Mouse (Mus musculus) yolk sac, embryonic 10.5 days (tissue): ENCODE data around the gene Rhebl1.
"Not testable (repeated sequence)": the region's sequence is repeated elsewhere in the genome, so short reads cannot be mapped to it uniquely, and the experiment has no call there.

ENCODE experiments used
- DNase-seq: peaks from one replicate; pipeline ENCODE4 v3.0.0-alpha.2; 2017; ENCODE audit warnings: low spot score

Rhebl1 gene

DNA sequence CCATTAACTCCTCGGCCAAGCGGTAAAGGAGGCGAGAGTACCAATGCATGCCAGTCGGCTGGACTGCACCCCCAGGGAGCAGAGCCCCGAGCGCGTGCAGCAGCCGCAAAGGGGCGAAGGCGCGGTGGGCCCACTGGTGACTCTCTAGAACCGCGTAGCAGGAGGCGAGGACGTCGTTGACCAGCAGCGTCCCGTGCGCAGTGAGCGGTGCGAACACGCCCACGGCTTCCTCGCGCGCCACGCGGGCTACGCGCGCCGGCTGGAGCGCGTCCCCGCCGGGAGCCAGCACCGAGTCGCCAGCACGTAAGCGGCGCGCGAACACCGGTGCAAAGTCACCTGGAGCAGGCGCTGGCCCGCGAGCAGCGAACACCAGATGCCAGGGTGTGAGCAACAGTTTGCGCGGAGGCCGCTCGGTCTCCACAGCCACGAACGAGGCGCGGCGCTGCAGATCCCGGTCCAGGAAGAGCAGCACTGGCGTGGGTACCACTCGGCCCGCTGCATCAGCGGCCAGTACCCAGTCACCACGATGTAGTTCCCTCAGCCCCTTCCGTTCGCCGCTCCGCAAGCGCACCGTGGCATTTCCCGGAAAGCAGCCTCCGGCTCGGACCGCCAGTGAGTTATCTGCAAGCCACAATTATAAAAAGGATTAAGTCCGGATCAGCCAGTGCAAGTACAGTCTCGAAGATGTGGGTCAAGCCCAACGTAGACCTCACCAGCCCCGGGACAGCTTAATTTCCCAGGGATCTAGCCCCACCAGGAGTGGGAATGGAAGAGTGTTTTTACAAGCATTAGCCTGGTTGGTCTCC is at the start of gene Rhebl1:
Gene Rhebl1 (minus strand): TSS at position 601 of the 806 bp plus-strand sequence.
- peak; percentile 33 for DNase-seq

DNA sequence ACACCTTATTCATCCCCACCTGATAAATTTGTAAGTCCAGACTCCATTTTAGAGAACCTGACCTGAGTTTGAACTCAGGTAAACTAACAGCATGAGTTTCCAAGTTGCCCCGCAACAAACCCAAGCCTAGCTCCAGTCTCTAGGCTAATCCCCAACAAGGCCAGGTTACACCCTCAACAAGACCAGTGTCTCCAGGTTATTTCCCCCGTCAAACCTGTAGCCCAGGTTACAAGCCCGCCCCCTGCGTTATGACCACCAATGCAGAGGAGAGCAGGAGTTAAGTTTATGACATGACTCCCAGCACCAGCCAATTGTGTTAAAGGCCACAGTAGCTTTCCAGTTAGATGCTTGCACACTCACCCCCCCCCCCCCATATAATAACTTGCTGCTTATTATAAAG is 48.8 kb upstream of the Rhebl1 start:
- no peak for DNase-seq

- DNase-seq: no peak
These were observed 47.7 kb upstream of the Rhebl1 start for GRCm38 (mm10) chr15:98942081-98942480.

GRCm38 (mm10) chr15:98941539-98941938 is 47.2 kb upstream of the Rhebl1 start:
- DNase-seq: no peak

- DNase-seq: no peak
These were observed 46.5 kb upstream of the Rhebl1 start for GRCm38 (mm10) chr15:98940816-98941215.

DNA sequence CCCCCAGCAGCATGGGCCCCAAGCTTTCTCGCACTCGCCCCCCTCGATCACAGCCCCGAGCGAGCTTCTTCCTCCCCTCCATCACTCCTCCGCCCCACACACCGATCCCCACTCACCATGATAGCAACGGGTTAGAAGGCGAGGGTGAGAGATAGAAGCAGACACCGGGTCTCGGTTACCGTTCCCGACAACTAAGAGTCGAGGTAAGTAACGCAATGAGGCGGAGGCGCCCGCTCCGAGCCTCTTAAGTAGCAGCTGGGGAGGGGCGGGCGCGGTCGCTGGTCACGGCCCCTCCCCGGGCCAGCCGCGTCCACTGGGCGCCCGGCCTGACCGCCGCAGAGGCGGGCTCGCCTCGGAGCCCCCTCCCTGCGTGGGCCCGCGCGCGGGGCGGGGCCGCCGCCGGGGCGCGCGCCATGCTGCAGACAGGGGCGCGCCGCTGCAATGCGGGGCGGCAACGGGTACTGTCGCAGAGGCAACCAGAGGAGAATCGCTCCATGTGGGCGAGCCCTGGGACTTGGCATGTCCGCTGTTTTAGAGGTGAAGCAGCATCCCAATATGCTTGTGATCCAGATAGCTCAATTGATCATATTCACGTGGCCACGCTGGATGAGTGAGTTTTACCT is 40.0 kb upstream of the Rhebl1 start, which contains the start of gene Tuba1b:
Gene Tuba1b (minus strand): TSS at position 349 of the 623 bp plus-strand sequence.
- DNase-seq: peak; percentile 90

DNA sequence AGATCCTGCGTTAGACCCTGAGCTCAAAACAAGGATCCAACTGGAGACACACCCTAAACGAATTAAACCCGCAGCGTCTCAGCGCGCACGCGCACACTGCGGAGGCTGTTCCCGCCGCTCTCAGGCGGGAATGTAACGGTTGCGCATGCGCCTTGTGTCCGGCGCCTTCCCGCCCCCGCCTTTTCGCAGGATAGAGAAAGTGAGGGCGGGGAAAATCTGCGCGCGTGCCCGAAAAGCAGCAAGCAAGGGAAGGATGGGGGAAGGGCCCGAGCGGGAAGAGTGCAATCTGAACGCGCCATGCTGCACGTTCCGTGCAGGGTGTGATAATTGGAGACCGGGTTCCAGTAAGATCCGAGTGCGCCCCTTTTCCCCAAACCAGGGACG is 39.5 kb upstream of the Rhebl1 start:
- peak; percentile 95 for DNase-seq

GRCm38 (mm10) chr15:98933004-98933671 is 38.8 kb upstream of the Rhebl1 start:
- DNase-seq: peak; percentile 44

DNA sequence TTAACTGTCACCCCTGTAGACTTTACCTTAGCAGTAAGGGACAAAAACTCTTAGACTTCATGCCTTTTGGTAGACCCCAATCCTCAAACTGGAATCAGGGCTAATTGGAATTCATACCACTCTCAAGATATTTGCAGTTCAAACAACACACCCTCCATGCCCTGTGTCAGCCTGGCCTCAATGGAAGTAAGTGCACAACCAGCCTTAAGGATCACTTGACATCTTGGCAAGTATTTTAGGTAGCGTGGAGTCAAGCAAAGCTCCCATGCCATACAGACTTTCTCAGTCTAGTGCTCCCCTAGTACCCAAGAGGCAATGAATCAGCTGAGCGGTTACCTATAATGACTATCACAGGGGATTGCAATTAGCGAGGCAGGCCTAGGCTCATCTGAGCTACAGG is 36.7 kb upstream of the Rhebl1 start:
- DNase-seq: no peak

GRCm38 (mm10) chr15:98930017-98930734 is 35.8 kb upstream of the Rhebl1 start:
- no peak for DNase-seq

DNA sequence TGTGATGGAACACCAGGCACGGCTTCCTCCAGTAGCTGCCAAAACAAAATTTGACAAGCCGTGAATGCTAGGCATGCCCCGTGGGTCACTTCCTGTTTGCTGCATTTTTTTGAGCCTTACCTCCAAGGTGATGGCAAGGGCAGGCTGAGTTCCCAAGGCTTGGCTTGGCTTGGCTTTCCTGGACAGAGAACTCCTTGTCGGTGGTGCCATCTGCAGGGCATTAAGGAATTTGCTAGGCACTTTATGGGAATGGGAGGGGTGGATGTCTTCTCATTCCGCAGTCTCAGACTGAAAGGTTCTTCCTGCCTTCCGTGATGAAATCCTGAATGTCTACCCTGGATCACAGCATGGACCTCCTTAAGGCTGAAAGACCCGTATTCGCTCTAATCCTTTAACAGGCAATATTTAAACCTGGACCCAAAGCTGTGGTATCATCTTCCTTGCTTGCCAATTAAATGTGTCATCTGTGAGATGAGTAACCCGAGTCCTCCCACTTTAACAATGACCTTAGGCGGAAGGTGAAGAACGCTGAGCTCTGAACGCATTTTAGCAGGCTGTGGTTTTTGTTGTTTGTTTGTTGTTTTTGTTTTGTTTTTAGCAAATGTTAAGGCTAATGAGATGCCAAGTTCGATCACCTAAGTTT is 34.4 kb upstream of the Rhebl1 start:
- DNase-seq: peak; percentile 70

DNA sequence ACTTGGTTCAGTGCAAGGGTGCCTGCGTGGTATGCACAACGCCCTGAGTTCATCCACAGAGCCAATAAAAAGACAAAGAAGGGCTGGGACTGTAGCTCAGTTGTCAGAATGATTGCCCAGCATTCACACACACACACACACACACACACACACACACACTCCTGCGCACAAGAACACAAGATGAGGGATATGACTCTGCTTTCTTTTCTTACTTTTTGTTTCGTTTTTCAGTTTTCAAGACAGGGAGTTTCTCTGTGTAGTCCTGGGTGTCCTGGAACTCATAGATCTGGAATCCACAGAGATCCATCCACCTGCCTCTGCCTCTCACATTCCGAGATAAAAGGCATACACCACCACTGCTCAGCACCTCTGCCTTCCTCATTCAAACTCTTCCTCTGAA is 33.2 kb upstream of the Rhebl1 start:
- DNase-seq: no peak

DNA sequence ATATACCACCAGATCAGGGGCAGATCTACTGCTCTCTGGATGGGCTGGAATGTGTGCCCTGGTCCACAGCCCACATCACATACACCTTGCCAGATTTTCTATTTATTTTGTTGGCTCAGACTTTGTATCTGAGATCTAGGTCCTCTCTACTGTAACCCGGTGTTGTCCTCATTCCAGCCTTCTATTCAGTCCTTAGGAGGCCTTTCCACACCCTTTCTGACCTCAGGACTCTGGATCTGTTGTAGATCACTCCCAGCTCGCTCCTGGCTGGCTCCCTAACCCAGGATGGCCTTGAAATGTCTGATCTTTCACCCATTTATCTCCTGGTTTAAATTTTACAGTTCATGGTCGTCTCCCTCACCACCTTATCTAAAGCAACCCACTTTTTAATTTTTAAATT is 30.3 kb upstream of the Rhebl1 start:
- no peak for DNase-seq

- DNase-seq: no peak
These were observed 28.7 kb upstream of the Rhebl1 start for GRCm38 (mm10) chr15:98923031-98923537.

GRCm38 (mm10) chr15:98922581-98922980 is 28.2 kb upstream of the Rhebl1 start:
- DNase-seq: peak; percentile 26

- DNase-seq: no peak
These were observed 27.2 kb upstream of the Rhebl1 start for GRCm38 (mm10) chr15:98921510-98921909.

DNA sequence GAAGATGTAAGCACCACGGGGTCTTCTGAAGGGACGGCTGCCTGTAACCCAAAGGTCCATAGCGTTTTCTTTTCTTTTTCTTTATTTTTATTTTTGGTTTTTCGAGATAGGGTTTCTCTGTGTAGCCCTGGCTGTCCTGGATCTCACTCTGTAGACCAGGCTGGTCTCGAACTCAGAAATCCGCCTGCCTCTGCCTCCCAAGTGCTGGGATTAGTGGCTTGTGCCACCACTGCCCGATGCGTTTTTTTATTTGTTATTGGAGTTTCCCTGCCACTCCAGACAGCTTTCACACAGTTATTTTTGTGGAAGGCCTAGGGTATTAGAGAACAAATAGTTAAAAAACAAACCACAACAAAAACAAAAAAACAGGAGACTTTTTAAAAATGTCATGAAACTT is 24.2 kb upstream of the Rhebl1 start:
- not testable (repeated sequence) for DNase-seq

DNA sequence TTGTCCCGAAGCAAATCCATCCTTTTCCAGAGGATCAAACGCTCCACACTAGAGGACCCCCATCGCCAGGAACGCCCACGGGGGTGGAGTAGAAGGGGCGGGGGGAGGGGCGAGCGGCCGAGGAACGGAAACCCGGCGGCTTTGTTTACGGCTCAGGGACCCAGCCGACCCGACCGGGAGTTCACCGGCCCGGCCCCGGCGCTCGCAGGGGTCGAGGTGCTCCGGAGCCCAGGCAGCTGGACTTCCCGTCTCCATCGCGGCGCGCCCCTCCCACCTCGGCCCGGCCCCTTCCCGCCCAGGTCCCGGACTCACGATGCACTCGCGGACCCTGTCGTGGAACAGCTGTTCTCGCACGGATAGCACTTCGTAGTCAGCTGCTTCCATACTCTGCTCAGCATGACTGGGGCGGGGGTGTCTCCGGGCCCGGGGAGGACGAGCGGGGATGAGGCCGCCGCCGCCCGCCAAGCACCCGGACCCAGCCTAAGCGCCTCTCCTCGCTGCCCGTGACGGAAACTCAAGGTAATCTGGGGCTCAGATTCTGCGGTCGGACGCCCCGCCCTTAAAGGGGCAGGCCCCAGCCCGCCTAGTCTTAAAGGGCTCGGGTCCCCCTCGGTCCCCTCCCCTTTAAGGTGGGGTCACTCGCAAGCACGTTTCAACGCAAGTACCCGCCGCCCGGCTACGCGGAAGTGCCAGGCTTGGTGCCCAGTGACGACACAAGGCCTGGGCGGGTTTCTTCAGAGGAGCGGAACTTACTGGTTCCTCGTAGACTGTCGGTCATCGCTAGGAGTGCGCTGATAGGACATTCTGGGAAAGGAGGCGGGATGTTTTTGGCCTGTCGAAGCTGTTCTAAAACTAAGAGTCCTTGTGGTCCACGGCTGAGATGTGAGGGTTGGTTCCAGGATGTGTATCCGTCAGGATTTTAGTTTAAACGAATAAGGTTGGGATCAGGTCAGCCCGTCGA is 23.5 kb upstream of the Rhebl1 start, which contains the start of gene Lmbr1l:
Gene Lmbr1l (minus strand): TSS at position 694 of the 961 bp plus-strand sequence.
- peak; percentile 99 for DNase-seq

DNA sequence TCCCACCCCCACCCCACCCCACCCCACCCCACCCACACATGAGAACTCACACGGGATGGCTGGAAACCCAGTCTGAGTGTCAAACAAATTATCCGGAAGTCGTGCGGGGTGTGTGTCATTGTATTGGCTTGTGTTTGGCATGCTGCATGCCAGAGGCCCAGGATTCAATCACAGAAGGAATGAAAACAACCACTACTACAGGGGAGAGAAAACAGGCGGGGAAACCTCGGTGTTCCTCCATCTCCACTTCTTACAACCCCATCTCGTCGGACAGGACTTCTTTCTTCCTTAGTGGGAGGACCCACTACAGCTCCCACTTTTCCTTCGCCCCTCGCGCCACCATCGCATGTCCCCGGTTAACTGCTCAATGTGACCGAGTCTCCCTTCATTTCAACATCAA is 22.8 kb upstream of the Rhebl1 start:
- DNase-seq: no peak

- DNase-seq: no peak
These were observed 21.7 kb upstream of the Rhebl1 start for GRCm38 (mm10) chr15:98916016-98916415.
